Mouse (Mus musculus) stomach, postnatal 0 days (tissue): ENCODE results near the gene Wnt4.

Experiments
- CTCF ChIP-seq: IDR thresholded peaks from 2 replicates; pipeline ENCODE4 v1.5.1; 2016; ENCODE audit warnings: antibody characterized with exemption, low read depth, mild to moderate bottlenecking, moderate library complexity
- EP300 ChIP-seq: optimal IDR thresholded peaks from 2 replicates; pipeline ENCODE3; 2016; ENCODE audit warnings: antibody characterized with exemption

DNA sequence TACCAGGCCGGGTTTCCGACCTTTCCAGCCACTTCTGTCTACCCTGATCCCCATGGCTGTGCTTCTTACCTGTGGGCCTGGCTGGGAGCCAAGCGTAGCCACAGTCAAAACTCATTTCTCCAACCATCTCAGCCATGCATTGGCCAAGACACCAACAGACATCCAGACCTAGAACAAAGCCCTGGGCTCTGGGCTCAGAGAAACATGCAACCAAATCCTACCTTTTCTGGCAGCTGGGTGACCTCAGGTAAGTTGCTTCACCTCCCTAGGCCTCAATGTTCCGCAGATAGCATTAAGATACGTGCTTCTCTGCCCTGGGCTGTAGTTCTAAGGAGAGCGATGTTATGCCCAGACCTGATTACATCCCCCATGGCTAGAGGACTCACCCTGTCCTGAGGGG is 15.5 kb upstream of the Wnt4 start:
- TF ChIP-seq CTCF (no peak), EP300 (no peak)
